Mouse (Mus musculus): ENCODE results near the gene Zfp2. TPM values are rescaled to one million over a fixed set of nuclear protein-coding genes. Genes with fewer than 3 reads are reported as not detected.

Gene Zfp2
- polyA plus RNA-seq (2014; fragmentation: Illumina TruSeq; extraction: RNeasy Lipid Tissue Mini Kit (QIAGEN cat#74804); ENCODE audit: low read depth, low replicate concordance), result 27.2 TPM

DNA sequence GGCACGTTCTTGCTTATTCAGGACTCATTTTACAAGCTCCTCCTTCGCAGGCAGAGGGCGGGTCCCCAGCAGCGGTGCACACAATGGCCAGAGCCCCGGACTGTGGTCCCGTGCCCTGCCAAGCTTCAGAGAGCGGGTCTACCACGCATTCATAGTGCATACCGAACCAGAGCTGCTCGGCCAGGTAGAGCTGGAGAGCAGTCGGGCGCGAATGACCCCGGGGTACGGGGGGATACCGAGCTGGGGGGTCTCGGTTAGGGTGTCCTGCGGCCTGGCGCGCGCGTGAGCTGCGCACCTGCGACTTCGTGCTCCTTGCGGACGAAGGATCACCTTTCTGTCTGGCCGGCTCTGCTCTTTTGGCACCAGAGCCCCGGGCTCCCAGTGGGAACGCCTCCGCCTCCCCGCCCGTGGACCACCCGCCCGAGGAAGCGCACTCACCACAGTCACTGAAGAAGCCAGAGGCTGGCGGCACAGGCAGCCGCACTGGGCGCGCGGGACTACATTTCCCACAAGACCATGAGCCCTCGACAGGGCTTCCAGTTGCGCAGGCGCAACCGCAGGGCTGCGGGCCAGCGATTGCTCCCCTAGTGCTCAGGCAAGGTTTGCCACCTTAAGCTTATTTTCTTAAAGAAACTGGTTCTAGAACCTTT lies at the start of gene Zfp2:
Gene Zfp2, minus strand, starts transcription at position 495 of the 650 bp plus-strand sequence.

DNA sequence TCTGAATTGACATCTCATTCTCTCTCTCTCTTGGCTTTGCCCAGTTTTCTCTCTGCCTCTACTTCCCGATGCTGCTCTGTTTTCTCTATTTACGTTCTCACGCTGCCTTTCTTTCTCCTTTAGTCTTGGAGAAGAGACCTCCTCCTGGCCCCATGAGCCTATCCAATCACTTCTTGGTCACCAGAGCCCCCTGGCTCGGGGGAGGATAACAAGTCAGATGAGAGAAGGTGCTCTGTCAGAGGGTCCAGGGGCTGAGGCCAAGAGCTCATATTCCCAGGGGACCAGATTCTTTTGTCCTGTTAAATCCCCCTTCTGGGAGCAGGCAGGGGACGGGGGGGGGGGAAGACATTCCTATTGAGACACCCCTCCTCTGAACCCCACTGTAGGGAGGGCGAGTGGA lies 37.7 kb upstream of the Zfp2 start, which contains the start of gene Prop1:
Gene Prop1, minus strand, starts transcription at position 101 of the 400 bp plus-strand sequence.

DNA sequence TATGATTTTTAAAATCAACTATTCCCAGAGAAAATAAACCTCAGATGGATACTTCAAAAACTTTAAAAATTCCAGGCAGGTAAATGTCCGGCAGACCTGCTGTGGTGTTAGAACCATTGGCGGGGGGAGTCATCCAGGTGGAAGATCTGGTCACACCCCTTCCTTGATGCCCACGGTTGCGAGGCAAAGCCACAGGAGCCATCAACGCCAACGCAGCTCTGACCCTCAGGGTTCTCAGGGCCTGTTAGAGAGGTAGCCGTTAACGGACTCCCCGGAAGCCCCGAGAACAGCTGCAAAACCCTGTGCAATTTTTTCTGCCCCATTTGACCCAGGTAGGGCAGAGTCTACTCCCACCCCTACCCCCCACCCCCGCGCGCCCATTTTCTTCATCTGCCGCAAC lies 27.5 kb upstream of the Zfp2 start, which contains the start of gene 4933414I15Rik:
Gene 4933414I15Rik, minus strand, starts transcription at position 260 of the 400 bp plus-strand sequence.

DNA sequence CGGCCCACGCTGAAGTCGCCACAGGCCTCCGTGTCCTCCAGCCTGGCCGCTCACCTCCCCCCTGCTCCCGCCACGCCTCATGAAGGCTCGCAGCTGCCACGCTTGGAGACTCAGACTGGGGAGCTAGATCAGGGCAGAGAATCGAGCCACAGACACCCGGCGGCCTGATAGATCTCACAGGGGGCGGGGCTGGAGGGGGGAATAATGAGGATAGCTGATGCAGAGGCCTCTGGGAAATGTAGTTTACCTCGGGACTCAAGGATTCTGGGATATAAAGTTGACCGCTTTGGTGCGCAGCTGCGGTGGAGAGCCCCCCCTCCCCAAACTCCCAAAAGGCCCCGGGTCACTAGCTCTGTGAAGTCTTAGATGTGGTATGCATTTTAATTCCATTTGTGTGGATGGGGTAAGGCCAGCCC lies 15.5 kb upstream of the Zfp2 start, which contains the start of gene Zfp354b:
Gene Zfp354b, minus strand, starts transcription at position 183 of the 416 bp plus-strand sequence.

DNA sequence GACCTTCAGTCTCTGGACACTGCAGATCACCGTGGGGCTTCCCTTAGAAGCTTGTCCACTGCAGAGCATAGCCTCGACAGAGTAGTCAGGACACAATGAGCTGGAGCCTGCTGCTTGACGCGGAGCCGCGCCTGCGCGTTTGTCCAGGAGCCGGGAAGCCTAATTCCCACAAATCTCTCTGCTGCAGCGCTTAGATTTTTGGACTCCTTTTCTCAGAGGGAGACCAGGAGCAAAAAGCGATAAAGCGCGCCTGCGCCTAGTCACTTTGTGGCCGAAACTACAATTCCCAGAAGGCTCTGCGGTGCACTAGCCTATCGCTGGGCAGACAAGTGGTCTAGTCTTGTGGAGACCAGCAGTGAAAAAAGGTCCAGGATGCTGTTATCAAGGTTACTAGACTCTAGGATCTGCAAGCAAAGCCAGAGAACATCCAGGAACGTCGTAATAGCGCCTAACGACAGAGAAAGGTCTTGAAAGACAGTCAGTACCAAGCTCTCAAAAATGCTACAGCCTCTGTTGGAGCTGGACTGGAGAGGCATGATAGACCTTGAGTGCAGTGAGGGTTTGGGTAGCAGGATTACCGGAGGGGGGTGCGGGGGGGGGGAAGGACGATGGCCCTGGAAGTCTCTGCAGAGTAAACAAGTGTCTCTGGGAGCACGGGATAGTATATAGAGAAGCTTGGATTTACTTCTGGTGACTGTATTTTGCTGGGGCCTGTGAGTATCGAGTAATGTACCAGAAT lies 28.4 kb downstream of the Zfp2 start, which contains the start of gene Zfp454:
Gene Zfp454, minus strand, starts transcription at position 262 of the 739 bp plus-strand sequence.

DNA sequence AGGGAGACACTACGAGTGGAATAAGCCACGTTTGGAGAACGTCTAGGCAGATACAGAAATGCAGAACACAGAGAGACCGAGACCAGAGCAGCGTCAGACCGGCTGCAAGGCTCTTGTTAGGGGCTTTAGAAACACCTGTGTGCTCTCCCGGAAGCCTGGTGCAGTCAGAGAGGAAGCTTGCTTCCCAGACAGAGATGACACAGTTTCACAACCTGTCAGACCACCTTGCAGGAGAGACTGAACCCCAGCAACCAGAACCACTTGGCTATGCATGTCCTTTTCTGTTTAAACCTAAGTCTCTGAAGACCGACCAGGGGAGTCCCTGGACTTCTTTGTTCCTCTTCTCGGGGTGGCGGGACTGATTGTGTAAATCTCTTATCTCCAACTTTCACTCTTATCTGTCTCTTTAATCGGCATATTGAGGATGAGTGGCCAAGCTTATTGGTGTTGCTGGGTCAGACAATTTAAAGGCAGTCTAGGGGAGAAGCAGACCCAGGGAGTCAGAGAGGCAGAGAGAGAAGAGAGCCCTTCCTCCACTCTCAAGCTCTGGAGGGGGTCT lies 65.7 kb downstream of the Zfp2 start, which contains the start of gene Grm6:
Gene Grm6, plus strand, starts transcription at position 509 of the 559 bp plus-strand sequence.

Other genes with a start within 250 kb of the Zfp2 start
- gene Zfp354c, start 88.4 kb downstream of the Zfp2 start, polyA plus RNA-seq (2014; fragmentation: Illumina TruSeq; extraction: RNeasy Lipid Tissue Mini Kit (QIAGEN cat#74804); ENCODE audit: low read depth, low replicate concordance), result 11.5 TPM
- gene Zfp879, start 74.6 kb downstream of the Zfp2 start, polyA plus RNA-seq (2014; fragmentation: Illumina TruSeq; extraction: RNeasy Lipid Tissue Mini Kit (QIAGEN cat#74804); ENCODE audit: low read depth, low replicate concordance), result 0.76 TPM
- gene Grm6, start 65.5 kb downstream of the Zfp2 start, polyA plus RNA-seq (2014; fragmentation: Illumina TruSeq; extraction: RNeasy Lipid Tissue Mini Kit (QIAGEN cat#74804); ENCODE audit: low read depth, low replicate concordance), result not detected
- gene Zfp454, start 28.5 kb downstream of the Zfp2 start, polyA plus RNA-seq (2014; fragmentation: Illumina TruSeq; extraction: RNeasy Lipid Tissue Mini Kit (QIAGEN cat#74804); ENCODE audit: low read depth, low replicate concordance), result 5.1 TPM
- 7.4 TPM for gene Zfp354b, start 15.5 kb upstream of the Zfp2 start, polyA plus RNA-seq (2014; fragmentation: Illumina TruSeq; extraction: RNeasy Lipid Tissue Mini Kit (QIAGEN cat#74804); ENCODE audit: low read depth, low replicate concordance)
- gene 4933414I15Rik, start 27.6 kb upstream of the Zfp2 start, polyA plus RNA-seq (2014; fragmentation: Illumina TruSeq; extraction: RNeasy Lipid Tissue Mini Kit (QIAGEN cat#74804); ENCODE audit: low read depth, low replicate concordance), result not detected
- not detected for gene Prop1, start 37.6 kb upstream of the Zfp2 start, polyA plus RNA-seq (2014; fragmentation: Illumina TruSeq; extraction: RNeasy Lipid Tissue Mini Kit (QIAGEN cat#74804); ENCODE audit: low read depth, low replicate concordance)
- gene Olfr1378, start 50.4 kb upstream of the Zfp2 start, polyA plus RNA-seq (2014; fragmentation: Illumina TruSeq; extraction: RNeasy Lipid Tissue Mini Kit (QIAGEN cat#74804); ENCODE audit: low read depth, low replicate concordance), result not detected
- gene Olfr1377, start 65.8 kb upstream of the Zfp2 start, polyA plus RNA-seq (2014; fragmentation: Illumina TruSeq; extraction: RNeasy Lipid Tissue Mini Kit (QIAGEN cat#74804); ENCODE audit: low read depth, low replicate concordance), result not detected
- gene Olfr51, start 87.4 kb upstream of the Zfp2 start, polyA plus RNA-seq (2014; fragmentation: Illumina TruSeq; extraction: RNeasy Lipid Tissue Mini Kit (QIAGEN cat#74804); ENCODE audit: low read depth, low replicate concordance), result not detected
- gene Olfr54, start 98.1 kb upstream of the Zfp2 start, polyA plus RNA-seq (2014; fragmentation: Illumina TruSeq; extraction: RNeasy Lipid Tissue Mini Kit (QIAGEN cat#74804); ENCODE audit: low read depth, low replicate concordance), result 0.87 TPM
- gene Olfr1375, start 131.9 kb upstream of the Zfp2 start, polyA plus RNA-seq (2014; fragmentation: Illumina TruSeq; extraction: RNeasy Lipid Tissue Mini Kit (QIAGEN cat#74804); ENCODE audit: low read depth, low replicate concordance), result not detected
- gene Zfp354a, start 143.1 kb upstream of the Zfp2 start, polyA plus RNA-seq (2014; fragmentation: Illumina TruSeq; extraction: RNeasy Lipid Tissue Mini Kit (QIAGEN cat#74804); ENCODE audit: low read depth, low replicate concordance), result 20.1 TPM